Mouse (Mus musculus) lung, postnatal 0 days (tissue): ENCODE measurements at regions not wholly inside any gene's neighbourhood (a gene's known extent, or its start where the extent isn't known, plus 50 kb on each side); places are given as distances from the start of the nearest gene placed in this dataset.

Experiments
- CTCF ChIP-seq: IDR thresholded peaks from 2 replicates; pipeline ENCODE4 v1.5.1; 2016; ENCODE audit warnings: antibody characterized with exemption, mild to moderate bottlenecking
- EP300 ChIP-seq: IDR thresholded peaks from 2 replicates; pipeline ENCODE4 v1.6.1; 2016; ENCODE audit warnings: antibody characterized with exemption, mild to moderate bottlenecking, control low read depth

DNA sequence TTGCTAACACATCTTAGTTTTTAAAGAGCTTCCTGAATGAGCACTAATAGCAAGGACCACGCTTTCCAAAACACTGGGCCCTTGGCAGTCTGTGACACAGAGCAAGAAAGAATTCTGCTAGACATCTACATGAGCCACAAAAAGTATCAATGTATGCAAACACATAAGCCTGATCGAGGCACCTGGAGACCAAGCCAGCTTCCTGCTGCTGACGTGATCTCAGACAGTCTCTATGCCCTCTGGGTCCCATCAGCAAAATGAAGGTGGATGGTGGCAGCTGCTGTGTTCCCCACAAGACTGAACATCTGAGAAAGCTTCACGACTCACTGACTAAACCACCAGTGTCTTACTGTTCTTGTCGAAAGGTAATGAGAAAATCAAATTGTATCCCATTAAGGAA, 77.5 kb downstream of the Qrsl1 start:
- TF ChIP-seq CTCF (no peak), EP300 (no peak)
